ENCODE assay signal across 8 mouse cellular contexts in genomic region chr13:98264111-98264510, GRCm38 (mm10). TPM values are rescaled to one million over a fixed set of nuclear protein-coding genes. Genes with fewer than 3 reads are reported as not detected.
DNase-seq lines count a peak whose midpoint lies in the region; ATAC-seq and TF ChIP-seq lines count a peak whose summit lies in the region.

No protein-coding gene starts in this region.

- H3K36me3 ChIP-seq in heart, embryonic 10.5 days, result peaks cover 29% of the 10 kb centered on the region
- peaks cover 13% of the 10 kb centered on the region for H3K36me3 ChIP-seq in ES-Bruce4 (ENCODE audit: control insufficient read depth, insufficient read depth, low read length, poor library complexity, severe bottlenecking)
- peaks cover 10% of the 10 kb centered on the region for H3K36me3 ChIP-seq in heart, embryonic 16.5 days (ENCODE audit: control insufficient read depth, insufficient read depth)

- no peak for TF ChIP-seq EP300 in ES-Bruce4 (IDR thresholded peaks at IDR 0.05; ENCODE audit: insufficient read depth, low read depth, low read length)

- peak overlapping the region; percentile 93; the same call in 1 of the 2 replicates for H3K27ac ChIP-seq in heart, embryonic 10.5 days
- no peak overlapping the region for H3K27ac ChIP-seq in ES-Bruce4 (ENCODE audit: insufficient read depth, low read length)
- H3K27ac ChIP-seq in heart, embryonic 16.5 days (ENCODE audit: low read length), result no peak overlapping the region; the same call in 1 of the 2 replicates

- 32% methylated on average over 5 of the region's 5 CpGs for WGBS in heart, embryonic 10.5 days
- WGBS in heart, embryonic 16.5 days, result 28% methylated on average over 5 of the region's 5 CpGs

- H3K9me3 ChIP-seq in heart, embryonic 10.5 days, result no peaks in the 10 kb centered on the region
- no peaks in the 10 kb centered on the region for H3K9me3 ChIP-seq in ES-Bruce4 (replicated peaks; ENCODE audit: control insufficient read depth, insufficient read depth, low read length, poor library complexity, severe bottlenecking)
- no peaks in the 10 kb centered on the region for H3K9me3 ChIP-seq in heart, embryonic 16.5 days (replicated peaks; ENCODE audit: control insufficient read depth, low read length)

- no peak for TF ChIP-seq CTCF in ES-Bruce4 (IDR thresholded peaks at IDR 0.05; ENCODE audit: low read depth, low read length)

- intact Hi-C loops in heart, postnatal 14 days (cut with DNase I), result loop anchor here (5.0 kb wide), 1 partner anchor 38 kb away; no protein-coding TSS in a partner anchor
- intact Hi-C loops in gastrocnemius, postnatal 36 days (cut with DNase I), result loop anchor here (5.0 kb wide), 1 partner anchor 53 kb away; the partner anchor contains the start of gene Btf3

- H3K27me3 ChIP-seq in heart, embryonic 10.5 days (ENCODE audit: insufficient read depth, poor library complexity, severe bottlenecking), result no peaks in the 10 kb centered on the region
- no peaks in the 10 kb centered on the region for H3K27me3 ChIP-seq in ES-Bruce4 (ENCODE audit: control insufficient read depth, insufficient read depth, low read length, poor library complexity, severe bottlenecking)
- H3K27me3 ChIP-seq in heart, embryonic 16.5 days (ENCODE audit: control insufficient read depth, insufficient read depth, low read length), result no peaks in the 10 kb centered on the region

- no peak for ATAC-seq in heart, embryonic 16.5 days (replicated peaks; ENCODE audit: extremely low read depth, insufficient read depth, low FRiP score)
- no peak for ATAC-seq in monocyte, adult 5-6 weeks (replicated peaks; ENCODE audit: insufficient number of reproducible peaks, low FRiP score, low TSS enrichment, poor library complexity, severe bottlenecking)

- peak overlapping the region; percentile 78; the same call in 1 of the 2 replicates for H3K9ac ChIP-seq in ES-Bruce4 (ENCODE audit: low read depth, poor library complexity, severe bottlenecking)
- peak overlapping the region; percentile 94 for H3K9ac ChIP-seq in heart, embryonic 16.5 days (ENCODE audit: low read length)

- DNase-seq in heart, embryonic 10.5 days (ENCODE audit: low spot score), result no peak
- no peak for DNase-seq in heart, postnatal 14 days
- peak; percentile 24 for DNase-seq in mesoderm, embryonic 11.5 days (ENCODE audit: low read depth, low spot score)
- no peak for DNase-seq in adrenal gland, postnatal 36 days
- DNase-seq in gastrocnemius, postnatal 36 days, result no peak

- H3K4me2 ChIP-seq in heart, embryonic 16.5 days (ENCODE audit: low read depth, low read length), result peak overlapping the region; percentile 72

- TF ChIP-seq POLR2A in ES-Bruce4 (IDR thresholded peaks at IDR 0.05; ENCODE audit: insufficient read depth, low read length), result no peak

- peaks cover 11% of the 10 kb centered on the region; the same call in 1 of the 2 replicates for H3K4me1 ChIP-seq in heart, embryonic 10.5 days
- H3K4me1 ChIP-seq in ES-Bruce4 (ENCODE audit: control insufficient read depth, insufficient read depth, low read length), result no peaks in the 10 kb centered on the region
- peaks cover 18% of the 10 kb centered on the region for H3K4me1 ChIP-seq in heart, embryonic 16.5 days (ENCODE audit: control insufficient read depth, insufficient read depth, low read length)

- H3K4me3 ChIP-seq in heart, embryonic 10.5 days, result peak overlapping the region; percentile 89
- no peak overlapping the region for H3K4me3 ChIP-seq in ES-Bruce4 (ENCODE audit: low read depth, low read length)
- peak overlapping the region; percentile 95 for H3K4me3 ChIP-seq in heart, embryonic 16.5 days (ENCODE audit: low read length)

RNA-seq across cellular contexts. Expression of gene Ankra2, which starts 1.2 kb away (rescaled TPM):
- 14.8 and 16.3 TPM in 2 replicates for polyA plus RNA-seq in heart, embryonic 10.5 days (2016; fragmentation: Nextera tagmentation; extraction: Ambion mirVana)
- 10 to 100 TPM; 29.8 to 30.7 TPM for total RNA-seq in heart, postnatal 14 days (2021)
- 34.4 and 34.6 TPM in 2 replicates for polyA plus RNA-seq in ES-Bruce4 (2011; ENCODE audit: insufficient read depth, insufficient read length, low read depth, missing spikeins)
- 15.0 and 16.1 TPM in 2 replicates for polyA plus RNA-seq in heart, embryonic 16.5 days (2015; fragmentation: Nextera tagmentation; extraction: Ambion mirVana)
- 10 to 100 TPM; 21.5 to 25.0 TPM for total RNA-seq in adrenal gland, postnatal 36 days (2021)
- total RNA-seq in gastrocnemius, postnatal 36 days (2021), result 10 to 100 TPM; 11.5 to 14.2 TPM
- total RNA-seq in monocyte, adult 5-6 weeks (2017), result 38.3 to 47.0 TPM (median 45.0 TPM) in 3 replicates

RNA-seq across cellular contexts. Expression of gene Utp15, which starts 1.3 kb away (rescaled TPM):
- polyA plus RNA-seq in heart, embryonic 10.5 days (2016; fragmentation: Nextera tagmentation; extraction: Ambion mirVana), result 25.1 and 32.1 TPM in 2 replicates
- 1 to 10 TPM; 6.8 TPM for total RNA-seq in heart, postnatal 14 days (2021)
- 47.6 and 48.3 TPM in 2 replicates for polyA plus RNA-seq in ES-Bruce4 (2011; ENCODE audit: insufficient read depth, insufficient read length, low read depth, missing spikeins)
- 15.7 and 17.2 TPM in 2 replicates for polyA plus RNA-seq in heart, embryonic 16.5 days (2015; fragmentation: Nextera tagmentation; extraction: Ambion mirVana)
- total RNA-seq in adrenal gland, postnatal 36 days (2021), result 10 to 100 TPM; 18.0 to 20.1 TPM
- 1 to 10 TPM; 2.6 to 4.0 TPM for total RNA-seq in gastrocnemius, postnatal 36 days (2021)
- total RNA-seq in monocyte, adult 5-6 weeks (2017), result 25.2 to 29.2 TPM (median 28.7 TPM) in 3 replicates

RNA-seq across cellular contexts. Expression of gene Gm21976, which starts 15.6 kb away (rescaled TPM):
- polyA plus RNA-seq in heart, embryonic 10.5 days (2016; fragmentation: Nextera tagmentation; extraction: Ambion mirVana), result not detected in 2 replicates
- not detected for total RNA-seq in heart, postnatal 14 days (2021)
- not detected in 2 replicates for polyA plus RNA-seq in ES-Bruce4 (2011; ENCODE audit: insufficient read depth, insufficient read length, low read depth, missing spikeins)
- not detected in 2 replicates for polyA plus RNA-seq in heart, embryonic 16.5 days (2015; fragmentation: Nextera tagmentation; extraction: Ambion mirVana)
- total RNA-seq in adrenal gland, postnatal 36 days (2021), result not detected
- total RNA-seq in gastrocnemius, postnatal 36 days (2021), result not detected
- 1.3 TPM in 1 of 3 replicates, not detected in the others for total RNA-seq in monocyte, adult 5-6 weeks (2017)

RNA-seq across cellular contexts. Expression of gene Btf3, which starts 52.7 kb away (rescaled TPM):
- polyA plus RNA-seq in heart, embryonic 10.5 days (2016; fragmentation: Nextera tagmentation; extraction: Ambion mirVana), result 512 and 641 TPM in 2 replicates
- 100 to 1,000 TPM; 201 to 210 TPM for total RNA-seq in heart, postnatal 14 days (2021)
- polyA plus RNA-seq in ES-Bruce4 (2011; ENCODE audit: insufficient read depth, insufficient read length, low read depth, missing spikeins), result 1,083 and 1,169 TPM in 2 replicates
- polyA plus RNA-seq in heart, embryonic 16.5 days (2015; fragmentation: Nextera tagmentation; extraction: Ambion mirVana), result 361 and 369 TPM in 2 replicates
- 100 to 1,000 TPM; 378 to 399 TPM for total RNA-seq in adrenal gland, postnatal 36 days (2021)
- 100 to 1,000 TPM; 186 to 222 TPM for total RNA-seq in gastrocnemius, postnatal 36 days (2021)
- total RNA-seq in monocyte, adult 5-6 weeks (2017), result 890 to 909 TPM (median 904 TPM) in 3 replicates

RNA-seq across cellular contexts. Expression of gene Arhgef28, which starts 57.9 kb away (rescaled TPM):
- polyA plus RNA-seq in heart, embryonic 10.5 days (2016; fragmentation: Nextera tagmentation; extraction: Ambion mirVana), result 10.2 and 10.6 TPM in 2 replicates
- 1 to 10 TPM; 6.5 to 6.9 TPM for total RNA-seq in heart, postnatal 14 days (2021)
- polyA plus RNA-seq in ES-Bruce4 (2011; ENCODE audit: insufficient read depth, insufficient read length, low read depth, missing spikeins), result 6.3 and 6.7 TPM in 2 replicates
- 10.3 and 13.6 TPM in 2 replicates for polyA plus RNA-seq in heart, embryonic 16.5 days (2015; fragmentation: Nextera tagmentation; extraction: Ambion mirVana)
- total RNA-seq in adrenal gland, postnatal 36 days (2021), result 10 to 100 TPM; 13.7 to 19.4 TPM
- 1 to 10 TPM; 2.8 to 3.7 TPM for total RNA-seq in gastrocnemius, postnatal 36 days (2021)
- 0.19 TPM in 1 of 3 replicates, not detected in the others for total RNA-seq in monocyte, adult 5-6 weeks (2017)
